Mouse (Mus musculus) adrenal gland, postnatal 36 days (tissue): ENCODE measurements around the gene Slc52a3. TPM values are rescaled to one million over a fixed set of nuclear protein-coding genes. Genes with fewer than 3 reads are reported as not detected.
"Not testable (repeated sequence)": the region's sequence is repeated elsewhere in the genome, so short reads cannot be mapped to it uniquely, and the experiment has no call there.

Source experiments
- DNase-seq, 2 experiments: peaks; one replicate each; pipeline ENCODE4 v3.0.0; 2021; ENCODE audit warnings: mixed read lengths in 1 of 2
- total RNA-seq, 2 experiments: library from RNA; stranded (reverse); gene quantifications; 2 replicates each; pipeline ENCODE4 v1.2.3; 2021

The Slc52a3 gene
- total RNA-seq, 2 experiments from 2014 or later, result 2.1 to 3.6 TPM

DNA sequence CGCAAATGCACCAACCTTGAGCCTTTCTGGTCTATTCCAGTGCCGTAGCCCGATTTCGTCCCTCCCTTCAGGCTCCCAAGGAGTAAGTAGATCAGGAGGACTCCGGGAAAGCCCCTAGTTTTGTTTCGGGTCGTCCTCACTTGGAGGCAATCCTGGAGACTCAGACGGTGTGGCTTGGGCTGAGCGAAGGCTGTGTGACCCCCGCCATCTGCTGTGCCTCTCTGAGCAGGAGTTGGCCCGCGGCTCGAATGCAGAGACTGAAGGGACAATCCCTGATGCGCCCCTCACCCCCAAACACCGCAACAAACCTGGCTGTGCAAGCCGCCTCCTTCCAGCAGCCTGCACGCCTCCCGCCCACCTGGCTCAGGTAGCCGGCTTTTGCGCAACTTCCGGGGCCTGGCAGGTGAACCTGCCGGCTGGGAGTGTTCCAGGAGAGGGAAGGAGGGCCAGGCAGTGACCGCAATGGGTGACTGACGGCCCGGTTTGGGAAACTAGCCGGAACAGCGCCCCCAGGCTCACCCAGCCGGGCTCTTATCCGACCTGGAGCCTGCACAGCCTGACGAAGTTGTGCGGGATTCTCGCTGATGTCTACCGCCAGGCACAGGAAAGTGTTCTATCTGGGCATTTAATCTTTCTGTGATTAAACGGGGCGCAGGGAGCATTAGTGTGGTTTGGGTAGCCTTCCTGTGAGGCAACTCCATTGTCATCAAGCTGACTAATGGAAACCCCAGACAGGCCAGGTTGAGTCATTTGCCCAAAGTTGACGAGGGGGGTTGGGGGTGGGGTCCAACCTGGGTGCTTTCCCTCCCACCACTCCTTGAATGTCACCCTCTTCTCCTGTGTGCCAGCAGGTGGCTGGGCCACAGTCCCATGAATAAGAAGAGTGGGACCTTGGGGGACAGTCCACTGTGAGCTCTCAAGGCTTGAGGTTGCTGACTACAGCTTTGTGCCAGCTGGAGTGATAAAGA, 22.4 kb upstream of the Slc52a3 start:
- DNase-seq, result peak; percentile 56 to 58

DNA sequence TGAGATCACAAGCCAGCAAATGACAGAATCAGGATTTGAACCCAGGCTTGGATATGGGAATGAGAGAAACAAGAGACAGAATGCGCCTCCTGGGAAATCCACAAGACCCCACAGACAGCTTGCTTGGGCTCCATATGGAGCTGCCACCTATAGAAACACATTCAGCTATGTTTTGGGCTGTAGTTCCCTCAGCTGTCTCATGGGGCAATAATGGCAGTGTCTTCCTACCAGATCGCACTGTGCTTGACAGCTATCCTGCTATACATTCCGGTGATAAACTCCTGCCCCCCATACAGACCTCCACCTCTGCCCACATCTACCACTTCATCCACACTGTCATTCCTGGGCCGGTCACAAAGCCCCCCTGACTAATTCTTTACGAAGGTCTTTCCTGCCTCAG, 21.0 kb upstream of the Slc52a3 start:
- DNase-seq, result no peak

DNA sequence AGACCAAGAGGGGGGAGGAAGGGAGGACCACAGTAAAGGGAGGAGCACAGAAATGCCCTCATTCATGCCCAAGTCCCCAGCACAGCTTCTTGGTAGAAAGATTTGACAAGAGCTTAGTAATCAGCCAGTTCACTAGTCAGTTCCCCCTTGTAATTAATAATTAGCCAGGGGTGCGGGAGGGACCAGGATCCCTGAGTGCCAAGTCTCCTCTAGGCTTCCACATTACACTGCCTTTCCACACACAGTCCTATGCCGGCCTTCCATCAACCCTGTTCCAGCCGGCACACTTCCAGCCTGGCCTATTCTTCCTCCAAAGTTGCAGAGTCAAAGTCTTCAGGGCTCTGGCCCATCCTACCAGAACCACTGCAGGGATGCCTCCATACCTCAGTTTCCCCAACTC, 20.2 kb upstream of the Slc52a3 start:
- no peak for DNase-seq

- DNase-seq, result no peak
These were observed 18.4 kb upstream of the Slc52a3 start for GRCm38 (mm10) chr2:151977689-151978440.

GRCm38 (mm10) chr2:151978494-151978893, 17.8 kb upstream of the Slc52a3 start:
- DNase-seq, result no peak

- DNase-seq, result peak; percentile 96
These were observed 16.6 kb upstream of the Slc52a3 start, which contains the start of gene Fam110a for GRCm38 (mm10) chr2:151979470-151980354. TSS of gene Fam110a (minus strand) at chr2:151980219.

DNA sequence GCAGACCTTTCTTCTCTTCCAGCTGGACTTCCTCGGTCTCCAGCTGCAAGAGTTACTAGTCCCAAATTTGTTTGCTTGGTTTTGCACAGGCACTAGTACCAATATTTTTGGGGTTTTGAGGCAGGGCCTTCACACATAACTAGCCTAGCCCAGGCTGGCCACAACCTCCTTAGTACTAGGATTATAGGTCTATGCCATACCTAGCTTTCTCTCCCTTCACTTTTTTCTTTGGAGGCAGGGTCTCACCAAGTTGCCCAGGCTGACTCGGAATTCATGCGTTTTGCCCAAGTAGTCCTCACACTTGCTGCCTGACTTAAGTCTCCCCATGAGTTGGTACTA, 16.0 kb upstream of the Slc52a3 start:
- DNase-seq, result no peak

DNA sequence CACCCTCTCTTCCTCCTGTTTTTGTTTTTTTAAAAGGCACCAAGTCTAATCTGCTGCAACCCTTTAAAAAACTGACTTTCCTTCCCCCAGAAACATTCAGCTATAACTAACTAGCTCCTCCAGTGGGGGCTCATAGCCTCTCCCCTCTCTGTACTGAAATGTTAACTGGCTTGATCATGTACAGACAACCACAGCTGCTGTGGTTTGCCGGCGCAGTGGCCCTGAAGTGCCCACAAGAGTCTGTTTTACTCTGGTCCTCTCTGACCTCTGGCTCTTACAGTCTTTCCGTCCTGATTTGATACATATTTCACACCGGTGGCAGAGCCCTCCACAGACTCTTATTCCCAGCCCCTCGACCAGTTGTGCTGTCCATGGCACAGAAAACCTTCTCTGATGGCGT, 15.0 kb upstream of the Slc52a3 start:
- no peak for DNase-seq

- DNase-seq, result no peak
These were observed 13.8 kb upstream of the Slc52a3 start for GRCm38 (mm10) chr2:151982476-151982875.

DNA sequence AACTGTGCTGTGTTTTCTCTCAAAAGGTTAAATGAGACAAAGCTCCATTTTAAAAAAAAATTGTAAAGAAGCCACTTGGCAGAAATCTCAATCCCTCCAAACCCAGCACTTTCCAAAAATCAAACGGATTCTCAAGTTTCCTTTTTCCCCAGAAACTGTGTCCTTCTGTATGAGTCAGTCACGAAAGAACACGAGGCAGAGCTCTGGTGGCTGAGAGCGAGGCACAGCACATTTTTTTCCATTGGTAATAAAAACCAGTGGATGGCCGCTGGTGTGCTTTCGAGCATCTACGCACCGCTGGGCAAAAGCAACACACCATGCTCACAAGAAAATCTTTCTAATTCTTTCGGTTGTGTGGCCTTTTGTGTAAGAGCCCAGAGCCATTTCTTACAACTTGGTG, 12.3 kb upstream of the Slc52a3 start:
- DNase-seq, result no peak

GRCm38 (mm10) chr2:151985426-151986172, 10.7 kb upstream of the Slc52a3 start:
- no peak for DNase-seq

DNA sequence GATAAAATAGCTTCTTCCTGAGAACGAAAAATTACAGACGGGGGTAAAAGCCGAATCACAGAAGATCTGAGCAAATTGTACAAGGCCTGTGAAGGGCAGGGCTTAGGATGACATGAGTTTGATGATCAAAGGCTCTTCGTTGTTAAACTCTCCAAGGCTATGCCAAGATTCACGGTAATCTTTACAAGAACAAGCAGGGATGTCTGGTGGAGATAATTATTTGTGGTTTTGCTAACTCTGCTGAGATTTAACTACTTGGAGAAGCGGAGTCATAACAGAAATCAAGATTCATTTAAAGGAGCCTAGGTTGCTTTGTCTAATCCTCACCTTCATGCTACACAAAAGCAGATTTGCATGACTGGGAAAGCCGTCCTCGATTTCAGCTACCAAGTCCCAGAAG, 9.4 kb upstream of the Slc52a3 start:
- DNase-seq, result no peak

DNA sequence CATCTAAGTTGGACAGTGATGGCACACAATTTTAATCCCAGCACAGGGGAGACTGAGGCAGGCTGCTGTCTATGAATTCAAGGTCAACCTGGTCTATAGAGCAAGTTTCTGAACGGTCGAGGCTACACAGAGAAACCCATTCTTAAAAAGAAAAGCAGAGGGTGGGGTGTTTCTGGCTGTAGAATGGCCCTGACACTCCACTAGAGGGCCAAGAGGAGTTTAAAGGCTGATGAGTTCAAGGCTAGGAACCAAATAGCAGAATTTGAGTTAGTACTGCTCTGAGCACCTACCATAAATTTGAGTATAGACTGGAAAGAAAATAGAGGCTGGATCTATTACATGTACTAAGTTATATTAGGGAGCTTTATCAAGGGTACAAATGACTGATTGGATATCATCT, 7.3 kb upstream of the Slc52a3 start:
- no peak for DNase-seq

DNA sequence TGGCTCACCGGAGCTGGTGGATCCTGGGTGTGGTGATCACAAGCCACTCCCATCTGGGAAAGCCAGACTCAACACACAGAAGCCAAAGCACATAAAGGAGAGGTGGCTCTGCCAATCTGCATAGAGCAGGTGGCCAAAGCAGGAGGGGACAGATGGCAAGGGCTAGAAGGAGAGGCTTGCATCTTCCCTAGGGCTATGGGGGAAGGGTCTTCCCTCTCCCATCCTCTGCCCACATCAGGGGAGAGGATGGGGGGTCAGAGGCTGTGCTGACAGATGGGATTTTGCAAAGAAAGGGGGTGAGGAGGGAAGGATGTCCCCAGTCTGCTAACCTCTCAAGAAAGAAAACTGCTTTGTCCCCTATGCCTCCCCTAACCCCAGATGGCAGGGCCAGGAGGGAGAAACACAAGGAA, 5.3 kb upstream of the Slc52a3 start:
- no peak for DNase-seq

- DNase-seq, result no peak
These were observed 4.9 kb upstream of the Slc52a3 start for GRCm38 (mm10) chr2:151991446-151991845.

- peak; percentile 81 to 82 for DNase-seq
These were observed 1.8 kb upstream of the Slc52a3 start for GRCm38 (mm10) chr2:151994350-151995122.

GRCm38 (mm10) chr2:151997190-151997575, 872 bp downstream of the Slc52a3 start:
- DNase-seq, result not testable (repeated sequence)

DNA sequence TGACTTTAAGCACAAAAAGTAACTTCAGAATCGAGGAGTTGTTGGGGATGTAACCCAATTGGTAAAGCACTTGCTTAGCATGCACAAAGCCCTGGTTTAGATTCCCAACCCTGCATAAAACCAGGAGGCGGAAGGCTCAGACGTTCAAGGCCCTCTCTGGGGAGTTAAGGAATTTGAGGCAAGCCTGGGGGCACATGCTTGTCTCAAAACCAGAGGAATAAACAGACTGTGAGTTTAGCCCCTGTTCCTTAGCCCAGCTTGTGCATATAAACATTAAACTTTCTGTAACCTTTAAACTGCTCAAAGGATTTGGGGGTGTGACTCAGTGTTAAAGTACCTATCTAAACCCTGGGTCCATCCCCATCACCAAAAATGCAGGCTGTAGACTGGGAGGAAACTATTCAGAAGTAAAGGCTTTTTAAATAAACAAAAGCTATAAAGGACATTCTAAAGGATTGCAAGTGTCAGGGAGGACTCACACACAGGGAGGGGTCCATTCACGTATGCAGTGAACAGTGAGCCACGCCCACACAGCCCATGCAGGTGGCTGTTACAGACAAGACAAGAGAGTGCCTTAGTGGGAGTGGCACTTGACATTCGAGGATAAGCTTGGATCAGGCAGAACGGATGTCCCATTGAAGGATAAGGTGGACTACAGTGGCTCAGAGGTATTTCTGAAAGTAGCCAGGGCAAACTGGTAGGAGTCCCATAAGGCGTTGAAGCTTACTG, 1.6 kb downstream of the Slc52a3 start:
- DNase-seq, result no peak

- peak; percentile 41 to 72 for DNase-seq
These were observed 2.2 kb downstream of the Slc52a3 start for GRCm38 (mm10) chr2:151998505-151998899.

DNA sequence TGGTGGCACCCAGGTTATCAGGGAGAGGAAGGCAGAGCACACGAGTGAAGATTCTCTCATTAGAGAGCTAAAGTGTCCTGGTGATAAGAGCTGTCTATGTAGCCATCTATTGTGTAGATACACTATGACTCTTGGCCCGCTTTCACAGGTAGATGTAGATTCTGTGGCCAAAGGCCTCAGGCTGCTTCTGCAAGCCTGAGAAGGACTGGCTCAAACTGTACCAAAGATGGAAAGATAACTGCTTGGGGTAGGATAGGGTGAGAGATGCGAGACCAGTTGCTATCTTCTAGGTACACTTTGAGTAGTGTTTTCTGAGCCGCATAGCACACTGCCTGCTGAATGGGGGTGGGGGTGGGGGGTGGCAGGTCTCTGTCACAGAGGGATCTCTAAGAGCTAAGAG, 2.6 kb downstream of the Slc52a3 start:
- no peak for DNase-seq
